Mouse (Mus musculus) adrenal gland, postnatal 4 days (tissue): Measurements from ENCODE around the gene G6pdx. TPM values are rescaled to one million over a fixed set of nuclear protein-coding genes. Genes with fewer than 3 reads are reported as not detected.

Source experiments
- total RNA-seq, 2 experiments: library from RNA; stranded (reverse); gene quantifications; 2 replicates each; pipeline ENCODE4 v1.2.3; 2021

Gene G6pdx
- total RNA-seq, 2 experiments from 2014 or later = 84.9 to 86.2 TPM

Other genes starting within 250 kb of the G6pdx start
- 100 to 1,000 TPM; 207 to 261 TPM for gene Flna, start 179.4 kb downstream of the G6pdx start, total RNA-seq
- 10 to 100 TPM; 46.9 to 51.7 TPM for gene Emd, start 174.5 kb downstream of the G6pdx start, total RNA-seq
- 100 to 1,000 TPM; 472 to 522 TPM for gene Rpl10, start 158.4 kb downstream of the G6pdx start, total RNA-seq
- gene Taz, start 147.3 kb downstream of the G6pdx start, total RNA-seq = 100 to 1,000 TPM in 1 of 2 experiments, 10 to 100 TPM in 1; 95.2 to 102 TPM
- 10 to 100 TPM; 13.5 to 16.4 TPM for gene Dnase1l1, start 146.9 kb downstream of the G6pdx start, total RNA-seq
- 100 to 1,000 TPM; 135 to 140 TPM for gene Atp6ap1, start 132.1 kb downstream of the G6pdx start, total RNA-seq
- gene Gdi1, start 124.2 kb downstream of the G6pdx start, total RNA-seq = 100 to 1,000 TPM; 153 to 190 TPM
- gene Fam50a, start 116.2 kb downstream of the G6pdx start, total RNA-seq = 10 to 100 TPM; 49.7 to 55.5 TPM
- 10 to 100 TPM; 17.4 to 22.7 TPM for gene Plxna3, start 100.1 kb downstream of the G6pdx start, total RNA-seq
- gene Lage3, start 75.6 kb downstream of the G6pdx start, total RNA-seq = 10 to 100 TPM; 64.0 to 74.8 TPM
- 10 to 100 TPM; 52.7 to 56.9 TPM for gene Ubl4a, start 56.0 kb downstream of the G6pdx start, total RNA-seq
- 10 to 100 TPM; 13.7 to 17.5 TPM for gene Slc10a3, start 55.8 kb downstream of the G6pdx start, total RNA-seq
- 10 to 100 TPM; 26.0 to 32.0 TPM for gene Fam3a, start 35.9 kb downstream of the G6pdx start, total RNA-seq
- 10 to 100 TPM; 60.2 to 65.5 TPM for gene Ikbkg, start 35.9 kb downstream of the G6pdx start, total RNA-seq
- not detected for gene Gm6880, start 52.2 kb upstream of the G6pdx start, total RNA-seq
- not detected for gene Olfr1326-ps1, start 145.7 kb upstream of the G6pdx start, total RNA-seq
- gene Olfr1325, start 163.5 kb upstream of the G6pdx start, total RNA-seq = not detected
- not detected for gene Gm5640, start 216.4 kb upstream of the G6pdx start, total RNA-seq